Mouse (Mus musculus) cerebellum, adult 2 months (tissue): ENCODE measurements around the gene Usp31.

Source experiments
- CTCF ChIP-seq: fragments of 200-500 bp; IDR thresholded peaks from 2 replicates; pipeline ENCODE4 v1.5.1; 2011; ENCODE audit warnings: low read depth, mild to moderate bottlenecking, control low read depth, low read length, moderate library complexity, borderline replicate concordance; ENCODE audit not compliant: insufficient read depth
- POLR2A ChIP-seq: fragments of 200-500 bp; IDR thresholded peaks from 2 replicates; pipeline ENCODE4 v1.6.1; 2011; ENCODE audit warnings: low read length, control low read depth, borderline replicate concordance; ENCODE audit not compliant: insufficient read depth

DNA sequence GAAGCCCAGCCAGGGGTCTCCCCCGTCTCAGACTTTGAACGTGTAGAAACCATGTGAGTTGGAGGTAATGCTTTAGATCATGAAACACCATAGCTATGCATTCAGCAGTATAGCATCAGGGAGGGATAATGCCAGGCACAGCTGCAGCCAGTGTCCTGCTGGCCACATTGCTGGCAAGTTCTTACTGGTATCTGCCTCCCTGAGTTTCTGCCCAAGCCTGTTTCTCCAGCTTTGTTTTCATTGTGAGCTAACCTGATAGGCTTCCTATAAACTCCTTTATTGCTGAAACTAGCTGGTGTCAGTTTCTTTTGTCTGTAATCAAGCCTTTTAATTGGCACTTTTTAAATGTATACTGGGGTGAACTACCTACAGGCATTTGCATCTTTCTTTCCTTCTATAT is 4.1 kb upstream of the Usp31 start:
- TF ChIP-seq CTCF (no peak), POLR2A (no peak)
